In the genomic region with DNA sequence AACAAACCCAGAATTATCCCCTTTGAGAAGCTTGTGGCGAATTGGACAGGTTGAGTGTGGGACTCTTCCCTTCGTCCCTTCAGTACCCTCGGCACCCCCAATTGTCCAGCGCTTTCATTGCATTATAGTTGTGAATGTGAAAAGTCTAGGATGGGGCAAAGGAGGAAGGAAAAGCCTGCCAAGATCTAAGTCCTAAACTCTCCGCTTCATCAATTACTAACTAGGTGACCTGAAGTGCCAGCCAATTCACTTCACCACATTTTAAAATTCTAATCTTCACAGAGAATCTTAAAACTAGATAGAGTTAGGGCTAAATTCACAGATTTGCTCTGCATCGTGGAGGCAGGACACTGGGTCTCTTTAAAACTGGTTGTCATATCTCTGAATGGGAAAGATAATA, we compare ENCODE assay signal across 22 mouse cellular contexts. TPM values are rescaled to one million over a fixed set of nuclear protein-coding genes. Genes with fewer than 3 reads are reported as not detected.
"Had no signal": no experiment of that assay in that cellular context is flagged by ENCODE, and none has a peak within 500 bp of the region (broad histone marks: within the 10 kb centered on the region; RNA-seq: fewer than 3 reads in every experiment).

No protein-coding gene starts in this region.

- H3K27ac ChIP-seq: lung, embryonic 15.5 days; macrophage; midbrain, embryonic 13.5 days; midbrain, embryonic 15.5 days; neural tube, embryonic 13.5 days; neural tube, embryonic 15.5 days had no signal

- H3K36me3 ChIP-seq: lung, embryonic 15.5 days; midbrain, embryonic 13.5 days; midbrain, embryonic 15.5 days; neural tube, embryonic 13.5 days; neural tube, embryonic 15.5 days had no signal

- H3K9ac ChIP-seq: lung, embryonic 15.5 days; midbrain, embryonic 13.5 days; midbrain, embryonic 15.5 days; neural tube, embryonic 13.5 days; neural tube, embryonic 15.5 days had no signal

- H3K27me3 ChIP-seq: lung, embryonic 15.5 days; midbrain, embryonic 15.5 days had no signal

- H3K9me3 ChIP-seq: lung, embryonic 15.5 days; megakaryocyte, embryonic 14.5 days; midbrain, embryonic 13.5 days; midbrain, embryonic 15.5 days; neural tube, embryonic 13.5 days; neural tube, embryonic 15.5 days had no signal

- ATAC-seq: lung, postnatal 0 days; midbrain, embryonic 13.5 days; midbrain, embryonic 15.5 days had no signal

- H3K4me3 ChIP-seq: lung, embryonic 15.5 days; megakaryocyte, embryonic 14.5 days; midbrain, embryonic 13.5 days; midbrain, embryonic 15.5 days; neural tube, embryonic 13.5 days; neural tube, embryonic 15.5 days had no signal

- DNase-seq: lung, adult 2 months; lung, postnatal 14 days; lung, postnatal 36 days; retina, postnatal 1 day; right cerebral cortex, adult 18-20 months; right cerebral cortex, postnatal 25 days; right cerebral cortex, postnatal 4 days; spleen, adult 18-20 months; thymus, adult 18-20 months; thymus, postnatal 14 days; thymus, postnatal 36 days had no signal

- H3K4me2 ChIP-seq: lung, embryonic 15.5 days; midbrain, embryonic 11.5 days; midbrain, embryonic 13.5 days; midbrain, embryonic 15.5 days; neural tube, embryonic 13.5 days; neural tube, embryonic 15.5 days had no signal

RNA-seq across cellular contexts. Expression of gene Bbof1, which starts 39.3 kb away (rescaled TPM):
- total RNA-seq: monocyte, adult 5-6 weeks had no signal
- polyA plus RNA-seq: small intestine, adult 2 months had no signal
